Mouse (Mus musculus): ENCODE measurements around the gene Psmd11.
"Not testable (repeated sequence)": the region's sequence is repeated elsewhere in the genome, so short reads cannot be mapped to it uniquely, and the experiment has no call there.

The Psmd11 gene

DNA sequence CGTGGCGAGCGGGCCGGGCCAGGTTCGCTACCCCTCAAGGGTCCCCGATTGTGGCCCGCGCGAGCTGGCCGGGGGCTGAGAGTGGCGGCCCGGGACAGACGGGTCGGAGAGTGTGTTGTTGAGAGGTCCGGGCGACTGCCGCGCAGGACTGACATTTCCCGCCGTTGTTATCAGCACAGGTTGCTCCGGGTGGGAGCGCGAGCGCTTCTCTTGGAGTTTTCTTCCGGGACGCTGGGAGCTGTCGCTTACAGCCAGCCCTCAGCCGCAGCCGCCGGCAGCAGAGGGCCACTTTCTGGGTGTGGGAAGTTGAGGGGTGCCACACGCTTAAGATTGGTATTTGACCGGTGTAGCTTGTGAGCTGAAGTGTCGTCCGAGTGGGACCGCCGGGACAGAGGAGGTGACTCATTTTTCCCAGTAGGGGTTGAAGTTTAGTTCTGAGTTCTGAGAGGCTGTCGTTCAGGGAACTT lies 627 bp downstream of the Psmd11 start:
- DNase-seq (ENCODE audit: low read depth): no peak

GRCm38 (mm10) chr11:80429500-80430166 lies 1.2 kb downstream of the Psmd11 start:
- no peak for DNase-seq (ENCODE audit: low read depth)

DNA sequence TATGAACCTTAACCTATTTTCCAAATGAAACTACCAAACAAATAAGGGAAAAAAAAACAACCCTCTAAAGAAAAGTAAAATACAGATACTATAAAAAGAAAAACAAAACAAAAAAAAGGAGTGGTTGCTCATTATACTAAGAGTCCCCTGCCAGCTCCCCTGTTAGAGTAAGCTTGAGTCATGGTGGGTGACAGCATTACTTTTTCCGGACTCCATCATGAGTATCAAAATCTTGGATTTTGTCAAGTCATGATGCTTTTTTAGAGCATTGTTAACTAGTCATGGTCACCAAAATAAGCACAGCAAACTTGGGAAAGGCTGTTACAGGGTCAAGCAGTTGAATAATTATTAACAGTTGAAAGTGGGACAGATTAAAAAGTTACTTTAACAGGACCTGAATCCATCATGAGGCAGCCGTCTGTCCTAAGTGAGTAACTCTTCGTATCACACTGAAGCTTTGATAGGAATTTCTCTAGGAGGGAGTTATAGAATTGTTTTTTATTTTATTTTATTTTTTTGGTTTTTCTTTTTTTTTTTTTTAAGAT lies 2.0 kb downstream of the Psmd11 start:
- no peak for DNase-seq (ENCODE audit: low read depth)

DNA sequence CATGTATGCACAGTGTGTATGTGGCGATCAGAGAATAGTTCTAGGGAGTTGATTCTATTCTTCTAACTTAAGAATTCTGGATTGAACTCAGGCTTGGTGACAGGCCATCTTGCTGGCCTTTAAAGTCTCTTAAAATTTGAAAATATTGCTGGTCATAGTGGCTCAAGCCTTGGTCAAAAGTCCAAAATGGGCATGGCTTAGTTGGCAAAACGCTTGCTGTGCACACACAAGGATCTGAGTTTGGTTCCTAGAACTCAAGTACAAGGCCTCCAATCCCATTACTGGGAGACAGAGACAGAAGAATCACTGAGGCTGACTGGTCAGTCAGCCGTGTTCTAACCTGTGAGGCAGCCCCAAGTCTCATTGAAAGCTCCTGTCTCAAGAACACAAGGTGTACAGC lies 18.5 kb downstream of the Psmd11 start:
- DNase-seq (ENCODE audit: low read depth): no peak

- DNase-seq (ENCODE audit: low read depth): no peak
These were observed 21.4 kb downstream of the Psmd11 start for GRCm38 (mm10) chr11:80449859-80450258.

GRCm38 (mm10) chr11:80452242-80452641 lies 23.8 kb downstream of the Psmd11 start:
- DNase-seq (ENCODE audit: low read depth): no peak

- DNase-seq (ENCODE audit: low read depth): no peak
These were observed 24.8 kb downstream of the Psmd11 start for GRCm38 (mm10) chr11:80453198-80453597.

GRCm38 (mm10) chr11:80463605-80464130 lies 35.3 kb downstream of the Psmd11 start:
- DNase-seq (ENCODE audit: low read depth): not testable (repeated sequence)

DNA sequence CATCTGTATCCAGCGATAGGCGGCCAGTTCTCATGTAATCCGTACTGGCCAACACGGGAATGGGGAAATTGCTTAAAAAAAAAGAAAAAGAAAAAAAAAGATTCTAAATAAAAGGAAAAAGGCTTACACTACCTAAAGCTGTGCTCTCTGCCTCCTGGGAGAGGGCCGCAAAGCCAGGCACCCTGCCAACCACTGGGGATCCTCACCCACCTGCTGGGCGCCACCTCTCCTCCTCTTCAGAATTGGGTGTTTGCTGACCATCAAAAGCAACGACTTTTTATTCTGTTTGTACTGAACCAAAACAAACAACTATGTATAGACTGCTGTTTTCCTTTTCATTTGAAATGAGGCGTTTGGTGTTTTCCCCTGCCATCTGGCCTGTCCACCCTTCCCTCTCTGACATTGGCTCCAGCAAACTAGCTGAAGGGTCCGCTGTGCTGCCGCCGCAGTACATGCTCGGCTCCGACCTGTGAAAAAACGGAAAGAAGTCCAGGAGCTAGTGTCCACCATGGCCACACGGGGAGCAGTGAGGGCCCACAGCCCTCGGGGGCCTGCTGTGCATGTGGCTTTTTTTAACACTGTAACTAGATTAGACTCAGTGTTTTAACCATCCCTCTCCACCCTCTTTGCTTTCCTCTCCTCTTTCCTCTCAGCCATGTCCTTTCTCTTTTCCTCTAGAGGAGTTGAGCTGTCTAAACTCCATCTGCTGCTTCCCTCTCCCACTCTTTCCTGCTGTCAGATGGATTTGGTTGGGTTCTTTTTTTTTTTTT lies 43.6 kb downstream of the Psmd11 start:
- no peak for DNase-seq (ENCODE audit: low read depth)

GRCm38 (mm10) chr11:80474175-80474691 lies 45.8 kb downstream of the Psmd11 start:
- no peak for DNase-seq (ENCODE audit: low read depth)

DNA sequence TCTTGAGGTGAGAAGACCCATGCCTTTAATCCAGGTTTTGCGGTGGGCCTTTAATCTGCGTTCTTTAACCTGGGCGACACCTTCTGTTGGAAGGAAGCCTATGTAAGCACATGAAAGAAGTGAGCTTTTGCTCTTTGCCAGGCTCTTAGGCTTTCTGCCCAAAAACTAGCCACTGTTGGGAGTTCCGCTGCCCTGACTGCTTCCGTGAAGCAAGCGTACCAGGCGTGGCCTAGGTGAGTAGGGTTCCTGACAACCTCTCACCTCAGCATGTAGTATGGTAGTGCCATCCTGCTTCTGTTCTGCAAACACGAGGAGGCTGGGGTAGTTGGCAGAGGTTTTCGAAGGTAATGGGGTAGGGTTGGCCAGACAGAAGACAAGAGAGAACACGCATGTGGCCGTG lies 46.4 kb downstream of the Psmd11 start:
- DNase-seq (ENCODE audit: low read depth): no peak

DNA sequence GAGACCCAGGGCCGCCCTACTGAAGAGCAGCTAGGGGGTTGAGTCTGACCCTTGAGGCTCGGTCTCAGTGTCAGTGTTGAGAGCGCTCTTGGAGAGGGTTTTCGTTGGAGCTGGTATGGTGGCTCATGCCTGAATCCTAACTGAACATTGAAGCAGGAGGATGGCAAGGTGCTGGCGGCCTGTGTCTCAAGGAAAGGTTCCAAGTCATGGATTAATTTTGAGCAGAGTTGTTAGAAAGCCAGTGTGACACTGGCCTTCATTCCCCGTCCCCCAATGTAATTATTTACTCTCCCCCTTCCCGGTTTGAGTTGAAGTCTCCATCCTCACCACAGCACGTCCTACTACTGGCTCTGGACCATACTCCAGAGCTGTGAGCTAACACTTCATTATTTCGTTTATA lies 47.1 kb downstream of the Psmd11 start:
- DNase-seq (ENCODE audit: low read depth): no peak

- DNase-seq (ENCODE audit: low read depth): peak; percentile 55
These were observed 48.1 kb downstream of the Psmd11 start, which contains the start of gene Cdk5r1 for GRCm38 (mm10) chr11:80476222-80477189. Cdk5r1 (plus strand) TSS chr11:80477023.

GRCm38 (mm10) chr11:80477341-80478199 lies 49.2 kb downstream of the Psmd11 start:
- no peak for DNase-seq (ENCODE audit: low read depth)

- DNase-seq (ENCODE audit: low read depth): no peak
These were observed 50.4 kb downstream of the Psmd11 start for GRCm38 (mm10) chr11:80478694-80479412.

GRCm38 (mm10) chr11:80479425-80479824 lies 51.0 kb downstream of the Psmd11 start:
- DNase-seq (ENCODE audit: low read depth): no peak

GRCm38 (mm10) chr11:80479906-80480866 lies 51.8 kb downstream of the Psmd11 start:
- no peak for DNase-seq (ENCODE audit: low read depth)

- DNase-seq (ENCODE audit: low read depth): no peak
These were observed 53.1 kb downstream of the Psmd11 start for GRCm38 (mm10) chr11:80481409-80482050.
